Mouse (Mus musculus): ENCODE data around the gene Rcan3. TPM values are rescaled to one million over a fixed set of nuclear protein-coding genes. Genes with fewer than 3 reads are reported as not detected.

Rcan3 gene
- 1 to 10 TPM; 8.9 TPM for total RNA-seq (2023)

GRCm38 (mm10) chr4:135433443-135434394, at the start of gene Rcan3:
TSS of gene Rcan3 (minus strand) at chr4:135433853.

GRCm38 (mm10) chr4:135397991-135398390, 35.7 kb downstream of the Rcan3 start, which contains the start of gene Ncmap:
TSS of gene Ncmap (minus strand) at chr4:135398227.

Other genes starting within 250 kb of the Rcan3 start
- 10 to 100 TPM; 46.7 to 46.8 TPM for gene Clic4, start 161.0 kb downstream of the Rcan3 start, total RNA-seq (2023)
- 100 to 1,000 TPM; 334 to 337 TPM for gene Srrm1, start 80.5 kb downstream of the Rcan3 start, total RNA-seq (2023)
- gene Ncmap, start 35.6 kb downstream of the Rcan3 start, total RNA-seq (2023), result not detected
- gene Stpg1, start 60.9 kb upstream of the Rcan3 start, total RNA-seq (2023), result not detected
- 10 to 100 TPM; 75.9 to 82.4 TPM for gene Nipal3, start 61.2 kb upstream of the Rcan3 start, total RNA-seq (2023)
- gene Grhl3, start 139.8 kb upstream of the Rcan3 start, total RNA-seq (2023), result not detected